Mouse (Mus musculus): ENCODE data around the gene Tuba1c. TPM values are rescaled to one million over a fixed set of nuclear protein-coding genes. Genes with fewer than 3 reads are reported as not detected.
"Not testable (repeated sequence)": the region's sequence is repeated elsewhere in the genome, so short reads cannot be mapped to it uniquely, and the experiment has no call there.

The Tuba1c gene
- polyA plus RNA-seq, 1 experiment from 2014 or later: 20.8 TPM

DNA sequence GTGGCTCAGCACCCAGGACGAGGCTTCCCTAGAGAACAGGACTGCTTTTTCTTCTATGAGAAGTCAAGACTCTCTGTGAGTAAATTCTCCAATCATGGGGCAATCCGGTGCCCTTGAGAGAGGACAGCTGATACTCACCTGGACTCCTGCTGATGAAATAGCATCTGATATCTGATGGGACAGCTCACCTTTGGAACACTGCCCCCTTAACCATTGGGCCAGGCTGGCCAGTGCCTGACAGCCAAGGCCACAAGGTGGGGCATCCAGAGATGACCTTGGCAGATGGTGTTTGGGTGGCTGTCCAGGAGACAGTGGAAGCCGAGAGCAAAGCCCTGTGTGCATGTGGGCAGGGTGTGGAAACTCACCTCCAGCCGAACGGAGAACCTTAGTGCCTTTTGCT is 12.6 kb downstream of the Tuba1c start:
- Histone ChIP-seq H3K4me2 (ENCODE audit: low read length) (no peak overlapping the region), H3K9me3 (ENCODE audit: control insufficient read depth, low read length) (no peaks in the 10 kb centered on the region), H3K4me1 (ENCODE audit: control insufficient read depth, insufficient read depth, low read depth, low read length) (peaks cover 5% of the 10 kb centered on the region; the same call in 1 of the 2 replicates), H3K27ac (ENCODE audit: low read depth, low read length) (no peak overlapping the region), H3K27me3 (replicated peaks; ENCODE audit: control insufficient read depth, insufficient read depth, low read length) (no peaks in the 10 kb centered on the region), H3K4me3 (ENCODE audit: low read length) (no peak overlapping the region), H3K36me3 (ENCODE audit: control insufficient read depth, insufficient read depth, low read length) (no peaks in the 10 kb centered on the region), H3K9ac (ENCODE audit: low read depth, low read length) (no peak overlapping the region)
- 84% methylated on average over 5 of the region's 5 CpGs for WGBS
- ATAC-seq: no peak

DNA sequence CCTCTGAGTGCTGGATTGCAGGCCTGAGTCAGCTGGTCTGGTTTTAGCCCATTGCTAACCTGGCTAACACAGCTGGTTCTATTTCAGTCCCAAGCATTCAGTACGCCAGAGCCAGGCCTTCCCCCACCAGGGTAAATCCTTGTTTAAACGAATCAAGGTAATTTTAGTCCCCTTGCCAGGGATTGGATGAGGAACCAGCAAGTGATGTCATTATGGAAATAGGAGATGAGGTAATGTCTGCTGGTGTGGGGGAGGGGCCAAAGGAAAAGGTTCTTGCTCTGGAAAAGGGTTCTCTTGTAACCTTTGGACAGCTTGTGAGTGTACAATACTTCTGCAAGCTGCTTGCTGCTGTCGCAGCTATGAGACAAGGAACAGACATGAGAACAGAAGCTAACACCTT is 15.2 kb downstream of the Tuba1c start:
- no peaks in the 10 kb centered on the region for H3K27me3 ChIP-seq (replicated peaks; ENCODE audit: control insufficient read depth, insufficient read depth, low read length)
- H3K4me3 ChIP-seq (ENCODE audit: low read length): no peak overlapping the region
- H3K9ac ChIP-seq (ENCODE audit: low read depth, low read length): no peak overlapping the region
- ATAC-seq: no peak
- H3K36me3 ChIP-seq (ENCODE audit: control insufficient read depth, insufficient read depth, low read length): no peaks in the 10 kb centered on the region
- peaks cover 5% of the 10 kb centered on the region; the same call in 1 of the 2 replicates for H3K4me1 ChIP-seq (ENCODE audit: control insufficient read depth, insufficient read depth, low read depth, low read length)
- WGBS: 71% methylated on average over 3 of the region's 3 CpGs
- no peak overlapping the region for H3K4me2 ChIP-seq (ENCODE audit: low read length)
- H3K9me3 ChIP-seq (ENCODE audit: control insufficient read depth, low read length): no peaks in the 10 kb centered on the region
- no peak overlapping the region for H3K27ac ChIP-seq (ENCODE audit: low read depth, low read length)

- not testable (repeated sequence) for ATAC-seq; H3K4me1 ChIP-seq (ENCODE audit: control insufficient read depth, insufficient read depth, low read depth, low read length); H3K27me3 ChIP-seq (replicated peaks; ENCODE audit: control insufficient read depth, insufficient read depth, low read length); H3K9me3 ChIP-seq (ENCODE audit: control insufficient read depth, low read length); H3K36me3 ChIP-seq (ENCODE audit: control insufficient read depth, insufficient read depth, low read length); H3K27ac ChIP-seq (ENCODE audit: low read depth, low read length); H3K4me2 ChIP-seq (ENCODE audit: low read length); H3K9ac ChIP-seq (ENCODE audit: low read depth, low read length); H3K4me3 ChIP-seq (ENCODE audit: low read length)
- WGBS: 84% methylated on average over 6 of the region's 6 CpGs
Measured at GRCm38 (mm10) chr15:99045734-99046133, 16.0 kb downstream of the Tuba1c start.

DNA sequence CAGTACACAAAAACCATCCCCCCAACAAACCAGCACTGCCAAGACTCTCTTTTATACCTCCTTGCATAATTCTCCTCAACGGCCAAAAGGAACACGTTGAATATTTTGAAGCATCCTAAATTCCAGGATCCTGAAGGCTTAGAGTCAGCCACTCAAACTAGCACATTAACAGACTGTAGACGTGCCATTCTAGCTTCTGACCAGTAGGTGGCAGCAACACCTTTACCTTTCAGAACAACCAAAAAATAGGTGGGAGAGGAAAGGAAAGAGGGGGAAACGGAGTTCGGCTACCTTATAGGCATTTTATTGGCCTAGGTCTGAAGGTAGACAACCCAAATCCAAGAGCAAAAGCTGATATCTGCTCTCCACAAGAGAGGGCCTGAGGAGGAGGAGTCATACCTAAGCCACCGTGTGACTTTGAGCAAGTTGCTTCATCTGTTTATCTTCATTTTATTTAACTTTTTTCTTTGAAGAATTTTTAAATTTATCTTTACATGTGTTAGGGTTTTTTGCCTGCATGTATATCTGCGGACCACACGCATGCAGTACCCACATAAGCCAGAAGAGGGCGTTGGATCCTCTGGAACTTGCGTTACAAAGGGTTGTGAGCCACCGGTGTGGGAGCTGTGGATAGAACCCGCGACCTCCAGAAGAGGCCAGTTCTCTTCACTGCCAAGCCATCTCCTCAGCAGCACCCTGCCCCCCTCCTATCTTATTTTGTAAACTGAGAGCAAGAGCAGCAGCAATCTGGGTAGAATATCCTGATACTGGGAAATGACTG is 20.0 kb downstream of the Tuba1c start:
- H3K36me3 ChIP-seq (ENCODE audit: control insufficient read depth, insufficient read depth, low read length): no peaks in the 10 kb centered on the region
- H3K4me3 ChIP-seq (ENCODE audit: low read length): no peak overlapping the region
- H3K9me3 ChIP-seq (ENCODE audit: control insufficient read depth, low read length): no peaks in the 10 kb centered on the region
- H3K9ac ChIP-seq (ENCODE audit: low read depth, low read length): no peak overlapping the region; the same call in 1 of the 2 replicates
- peaks cover 6% of the 10 kb centered on the region for H3K4me1 ChIP-seq (ENCODE audit: control insufficient read depth, insufficient read depth, low read depth, low read length)
- peaks cover 12% of the 10 kb centered on the region for H3K27me3 ChIP-seq (replicated peaks; ENCODE audit: control insufficient read depth, insufficient read depth, low read length)
- H3K27ac ChIP-seq (ENCODE audit: low read depth, low read length): no peak overlapping the region
- H3K4me2 ChIP-seq (ENCODE audit: low read length): no peak overlapping the region
- ATAC-seq: no peak
- 33% methylated on average over 13 of the region's 13 CpGs for WGBS

DNA sequence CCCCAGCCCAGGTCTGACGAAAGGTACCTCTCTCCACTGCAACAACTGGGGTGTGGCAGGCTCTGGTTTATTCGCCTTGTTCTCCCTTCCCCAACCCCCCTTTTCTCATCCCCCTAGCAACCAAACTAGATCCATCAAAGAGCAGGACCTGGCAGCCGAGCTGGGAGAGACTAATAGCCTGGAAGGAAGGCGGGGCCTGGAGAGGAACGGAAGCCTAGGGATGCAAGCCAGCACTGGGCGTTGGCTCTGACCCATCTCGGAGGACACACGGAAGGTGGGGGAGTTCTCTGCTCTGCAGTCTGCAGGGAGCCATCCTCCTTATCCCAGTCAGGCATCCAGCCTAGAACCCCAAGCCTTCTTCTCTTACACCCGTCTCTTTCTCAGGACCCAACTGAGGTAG is 23.7 kb downstream of the Tuba1c start:
- WGBS: 5% methylated on average over 9 of the region's 9 CpGs
- H3K4me2 ChIP-seq (ENCODE audit: low read length): 0 out of 2 replicates have a peak overlapping the region, but pooled peaks have one; percentile 9
- peaks cover 42% of the 10 kb centered on the region for H3K27me3 ChIP-seq (replicated peaks; ENCODE audit: control insufficient read depth, insufficient read depth, low read length)
- H3K4me3 ChIP-seq (ENCODE audit: low read length): no peak overlapping the region
- H3K36me3 ChIP-seq (ENCODE audit: control insufficient read depth, insufficient read depth, low read length): no peaks in the 10 kb centered on the region
- no peak overlapping the region for H3K27ac ChIP-seq (ENCODE audit: low read depth, low read length)
- peaks cover 24% of the 10 kb centered on the region for H3K4me1 ChIP-seq (ENCODE audit: control insufficient read depth, insufficient read depth, low read depth, low read length)
- no peak overlapping the region for H3K9ac ChIP-seq (ENCODE audit: low read depth, low read length)
- no peak for ATAC-seq
- H3K9me3 ChIP-seq (ENCODE audit: control insufficient read depth, low read length): no peaks in the 10 kb centered on the region

- Histone ChIP-seq H3K36me3 (ENCODE audit: control insufficient read depth, insufficient read depth, low read length) (no peaks in the 10 kb centered on the region), H3K4me1 (ENCODE audit: control insufficient read depth, insufficient read depth, low read depth, low read length) (peaks cover 24% of the 10 kb centered on the region), H3K9ac (ENCODE audit: low read depth, low read length) (peak within 1 kb of the TSS; percentile 54; the same call in 1 of the 2 replicates), H3K4me2 (ENCODE audit: low read length) (peak within 1 kb of the TSS; percentile 82), H3K27me3 (replicated peaks; ENCODE audit: control insufficient read depth, insufficient read depth, low read length) (peaks cover 52% of the 10 kb centered on the region), H3K4me3 (ENCODE audit: low read length) (peak within 1 kb of the TSS; percentile 41), H3K27ac (ENCODE audit: low read depth, low read length) (no peak within 1 kb of the TSS), H3K9me3 (ENCODE audit: control insufficient read depth, low read length) (no peaks in the 10 kb centered on the region)
- 0 out of 2 replicates have a peak, but pooled peaks have one; percentile 38 for ATAC-seq
- WGBS: under 1% methylated on average over 24 of the region's 30 CpGs
Measured at GRCm38 (mm10) chr15:99055040-99055439, 25.3 kb downstream of the Tuba1c start, which contains the start of gene Prph. Prph (plus strand) TSS chr15:99055174.

DNA sequence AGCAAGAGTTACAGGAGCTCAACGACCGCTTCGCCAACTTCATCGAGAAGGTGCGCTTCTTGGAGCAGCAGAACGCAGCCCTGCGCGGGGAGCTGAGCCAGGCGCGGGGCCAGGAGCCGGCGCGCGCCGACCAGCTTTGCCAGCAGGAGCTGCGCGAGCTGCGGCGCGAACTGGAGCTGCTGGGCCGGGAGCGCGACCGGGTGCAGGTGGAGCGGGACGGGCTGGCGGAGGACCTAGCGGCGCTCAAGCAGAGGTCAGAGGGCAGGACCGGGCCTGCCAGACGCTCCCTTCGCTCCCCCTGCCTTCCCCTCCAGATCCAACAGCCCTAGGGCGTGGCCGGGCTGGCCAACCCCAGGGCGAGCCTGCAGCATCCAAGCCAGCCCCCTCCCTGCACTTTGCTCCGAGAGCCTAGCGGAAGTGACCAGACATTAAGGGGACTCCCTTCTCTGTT is 25.8 kb downstream of the Tuba1c start:
- Histone ChIP-seq H3K27me3 (replicated peaks; ENCODE audit: control insufficient read depth, insufficient read depth, low read length) (peaks cover 52% of the 10 kb centered on the region), H3K4me1 (ENCODE audit: control insufficient read depth, insufficient read depth, low read depth, low read length) (peaks cover 24% of the 10 kb centered on the region), H3K9me3 (ENCODE audit: control insufficient read depth, low read length) (no peaks in the 10 kb centered on the region), H3K9ac (ENCODE audit: low read depth, low read length) (peak overlapping the region; percentile 54; the same call in 1 of the 2 replicates), H3K36me3 (ENCODE audit: control insufficient read depth, insufficient read depth, low read length) (no peaks in the 10 kb centered on the region), H3K27ac (ENCODE audit: low read depth, low read length) (no peak overlapping the region), H3K4me2 (ENCODE audit: low read length) (peak overlapping the region; percentile 82), H3K4me3 (ENCODE audit: low read length) (peak overlapping the region; percentile 41)
- 0% methylated on average over 37 of the region's 37 CpGs for WGBS
- ATAC-seq: no peak; the same call in 1 of the 2 replicates

- Histone ChIP-seq H3K9me3 (ENCODE audit: control insufficient read depth, low read length) (no peaks in the 10 kb centered on the region), H3K9ac (ENCODE audit: low read depth, low read length) (no peak overlapping the region), H3K36me3 (ENCODE audit: control insufficient read depth, insufficient read depth, low read length) (no peaks in the 10 kb centered on the region), H3K4me1 (ENCODE audit: control insufficient read depth, insufficient read depth, low read depth, low read length) (peaks cover 24% of the 10 kb centered on the region), H3K27ac (ENCODE audit: low read depth, low read length) (no peak overlapping the region), H3K4me3 (ENCODE audit: low read length) (peak overlapping the region; percentile 41; the same call in 1 of the 2 replicates), H3K4me2 (ENCODE audit: low read length) (peak overlapping the region; percentile 82; the same call in 1 of the 2 replicates), H3K27me3 (replicated peaks; ENCODE audit: control insufficient read depth, insufficient read depth, low read length) (peaks cover 52% of the 10 kb centered on the region)
- WGBS: 5% methylated on average over 14 of the region's 14 CpGs
- ATAC-seq: no peak
Measured at GRCm38 (mm10) chr15:99056332-99056731, 26.6 kb downstream of the Tuba1c start.

DNA sequence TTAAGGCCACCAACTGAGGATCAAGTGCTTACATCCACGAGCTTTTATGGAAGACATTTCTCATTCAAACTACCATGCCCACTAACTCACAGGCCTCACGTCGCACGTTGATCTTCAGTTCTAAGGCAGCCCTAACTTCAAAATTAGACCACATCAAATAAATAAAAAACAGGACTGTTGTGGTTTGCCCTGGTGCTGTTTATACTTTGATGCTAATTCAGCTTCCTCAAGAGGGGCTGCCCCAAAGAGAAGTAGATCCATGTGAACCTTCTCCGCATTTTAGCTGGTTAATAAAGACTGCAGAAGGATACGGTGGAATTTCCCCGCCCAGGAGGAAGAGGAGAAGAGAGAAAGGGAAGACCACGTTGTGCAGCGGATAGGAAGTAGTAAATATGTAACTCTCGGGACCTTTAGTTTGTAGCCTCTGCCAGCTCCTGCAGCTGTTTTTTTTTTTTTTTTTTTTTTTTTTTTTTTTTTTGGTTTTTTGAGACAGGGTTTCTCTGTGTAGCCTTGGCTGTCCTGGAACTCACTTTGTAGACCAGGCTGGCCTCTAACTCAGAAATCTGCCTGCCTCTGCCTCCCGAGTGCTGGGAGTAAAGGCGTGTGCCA is 36.0 kb downstream of the Tuba1c start:
- Histone ChIP-seq H3K4me2 (ENCODE audit: low read length) (no peak overlapping the region), H3K4me3 (ENCODE audit: low read length) (no peak overlapping the region), H3K9me3 (ENCODE audit: control insufficient read depth, low read length) (no peaks in the 10 kb centered on the region), H3K36me3 (ENCODE audit: control insufficient read depth, insufficient read depth, low read length) (no peaks in the 10 kb centered on the region), H3K27me3 (replicated peaks; ENCODE audit: control insufficient read depth, insufficient read depth, low read length) (peaks cover 2% of the 10 kb centered on the region; the same call in 1 of the 2 replicates), H3K4me1 (ENCODE audit: control insufficient read depth, insufficient read depth, low read depth, low read length) (no peaks in the 10 kb centered on the region), H3K9ac (ENCODE audit: low read depth, low read length) (no peak overlapping the region), H3K27ac (ENCODE audit: low read depth, low read length) (no peak overlapping the region)
- ATAC-seq: no peak
- 81% methylated on average over 12 of the region's 12 CpGs for WGBS
